Mouse (Mus musculus): ENCODE results near the gene Dusp15.

GRCm38 (mm10) chr2:152931456-152932160 lies 19.9 kb downstream of the Dusp15 start:
- TF ChIP-seq CTCF (IDR thresholded peaks at IDR 0.05; ENCODE audit: borderline replicate concordance, control insufficient read depth, extremely low read depth, insufficient read depth, low read length, poor library complexity): no peak
- TF ChIP-seq POLR2A (IDR thresholded peaks at IDR 0.05; ENCODE audit: control insufficient read depth, extremely low read depth, insufficient read depth, low read length, poor library complexity): no peak

Data from thymus, adult 2 months (tissue).